Mouse (Mus musculus): Measurements from ENCODE around the gene Amh. TPM values are rescaled to one million over a fixed set of nuclear protein-coding genes. Genes with fewer than 3 reads are reported as not detected.
"Not testable (repeated sequence)": the region's sequence is repeated elsewhere in the genome, so short reads cannot be mapped to it uniquely, and the experiment has no call there.

Amh gene
- total RNA-seq, 2 experiments from 2014 or later, result not detected

DNA sequence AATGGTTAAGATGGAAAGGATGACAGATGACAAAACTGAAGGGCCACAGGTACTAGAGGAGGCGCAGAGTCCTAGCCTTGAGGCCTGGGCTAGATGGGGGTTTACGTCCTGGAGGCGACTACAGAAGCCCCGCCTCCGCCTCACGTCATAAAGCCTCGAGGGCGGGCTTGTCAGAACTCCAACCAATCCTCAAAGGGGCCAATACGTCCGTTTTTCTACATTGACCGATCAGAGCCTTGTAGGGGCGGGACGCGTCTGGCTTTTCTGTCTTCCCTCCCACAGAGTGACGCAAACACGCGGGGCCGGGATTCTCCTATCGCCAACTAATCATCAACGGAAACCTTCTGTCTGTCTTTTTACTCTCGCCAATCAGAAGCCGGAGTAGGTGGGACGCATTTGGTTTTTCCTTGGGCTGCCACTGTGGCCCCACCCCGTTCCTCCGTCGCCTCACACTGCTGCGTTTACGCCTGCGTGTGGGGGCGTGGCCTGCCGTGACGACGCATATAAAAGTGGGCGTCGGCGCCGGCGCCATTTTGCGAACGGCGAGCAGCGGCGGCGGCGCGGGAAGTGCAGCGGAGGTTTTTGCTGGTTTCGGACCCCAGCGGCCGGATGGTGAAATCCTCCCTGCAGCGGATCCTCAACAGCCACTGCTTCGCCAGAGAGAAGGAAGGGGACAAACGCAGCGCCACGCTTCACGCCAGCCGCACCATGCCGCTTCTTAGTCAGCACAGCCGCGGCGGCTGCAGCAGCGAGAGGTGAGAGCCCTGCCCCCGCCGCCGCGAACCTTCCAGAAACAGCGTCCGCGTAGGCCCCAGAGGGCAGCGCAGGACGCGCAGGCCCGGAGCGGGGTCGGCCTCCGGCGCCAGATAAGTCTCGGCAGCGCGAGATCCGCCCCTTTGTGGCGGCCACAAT lies 21.4 kb downstream of the Amh start, which contains the start of gene Oaz1:
TSS of gene Oaz1 (plus strand) at position 506 of the 912 bp plus-strand sequence.
- ATAC-seq (replicated peaks; ENCODE audit: low FRiP score, poor library complexity, severe bottlenecking), result peak; percentile 88

DNA sequence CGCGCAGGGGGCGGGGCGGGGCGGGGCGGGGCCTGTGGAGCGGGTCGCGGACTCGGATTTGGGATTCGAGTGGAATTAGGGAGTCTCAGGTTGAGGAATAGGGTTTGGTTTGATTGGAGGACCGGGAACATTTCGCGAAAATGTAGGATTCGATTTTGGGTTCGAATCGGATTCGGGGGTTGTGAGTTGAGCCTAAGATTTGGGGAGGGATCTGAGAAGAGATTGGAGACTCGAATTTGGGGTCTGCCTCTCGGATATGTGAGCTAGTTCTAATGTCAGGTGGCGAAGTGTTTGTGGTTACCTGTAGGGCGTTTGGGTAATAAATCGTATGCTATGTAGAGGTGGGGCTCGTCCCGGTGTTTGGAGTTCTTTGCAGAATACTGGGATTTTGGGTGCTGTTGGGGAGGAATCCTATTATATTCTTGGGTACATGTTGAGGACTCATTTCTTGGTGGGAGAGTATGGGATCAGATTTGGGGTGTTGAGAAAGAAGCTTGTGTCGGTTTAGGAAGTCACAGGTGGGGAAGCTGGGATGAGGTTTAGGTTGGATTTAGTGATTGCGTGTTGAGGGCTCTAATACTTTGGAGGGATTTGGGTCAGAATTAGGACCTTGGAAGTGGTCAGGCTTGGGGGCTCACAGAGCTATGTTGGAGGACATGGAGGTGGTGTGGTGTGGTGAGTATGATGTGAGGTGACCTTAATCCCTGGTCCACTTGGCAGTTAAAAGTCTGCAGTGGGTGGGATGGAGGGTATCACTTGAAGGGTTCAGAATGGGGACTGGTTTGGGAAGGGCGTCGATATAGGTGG lies 22.2 kb downstream of the Amh start:
- ATAC-seq (replicated peaks; ENCODE audit: low FRiP score, poor library complexity, severe bottlenecking), result no peak

DNA sequence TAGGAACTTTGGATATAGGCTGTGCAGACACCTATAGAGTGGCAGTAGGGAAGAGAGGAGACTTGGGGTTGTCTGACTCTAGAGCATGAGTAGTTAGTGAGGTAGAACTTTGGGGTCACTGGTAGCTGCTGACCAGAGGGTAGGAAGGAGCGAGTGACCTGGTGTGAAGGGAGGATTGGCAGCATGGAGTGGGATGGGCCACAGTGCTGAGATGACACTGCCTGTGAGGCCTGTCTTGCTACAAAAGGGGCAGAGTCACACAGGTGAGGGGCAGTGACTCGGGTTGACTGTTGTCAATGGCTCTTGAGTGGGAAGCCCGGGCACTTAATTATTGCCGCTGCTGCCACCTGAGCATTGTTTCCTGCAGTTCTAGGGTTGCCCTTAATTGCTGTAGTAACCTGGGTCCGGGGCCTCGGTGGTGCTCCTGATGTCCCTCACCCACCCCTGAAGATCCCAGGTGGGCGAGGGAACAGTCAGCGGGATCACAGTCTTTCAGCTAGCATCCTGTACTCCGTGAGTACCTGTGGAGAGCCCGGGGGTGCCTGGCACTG lies 22.9 kb downstream of the Amh start:
- ATAC-seq (replicated peaks; ENCODE audit: low FRiP score, poor library complexity, severe bottlenecking), result no peak

DNA sequence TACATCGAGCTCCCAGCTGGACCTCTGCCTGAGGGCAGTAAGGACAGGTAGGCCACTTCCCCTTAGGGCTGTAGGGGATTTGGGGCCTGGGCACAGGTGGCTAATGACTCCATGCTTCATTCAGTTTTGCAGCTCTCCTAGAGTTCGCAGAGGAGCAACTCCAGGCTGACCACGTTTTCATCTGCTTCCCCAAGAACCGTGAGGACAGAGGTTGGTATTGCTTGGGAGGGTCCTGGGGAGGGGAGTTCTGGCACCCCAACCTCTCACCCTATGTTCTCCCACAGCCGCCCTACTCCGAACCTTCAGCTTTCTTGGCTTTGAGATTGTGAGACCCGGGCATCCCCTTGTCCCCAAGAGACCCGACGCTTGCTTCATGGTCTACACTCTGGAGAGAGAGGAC lies 23.5 kb downstream of the Amh start:
- ATAC-seq (replicated peaks; ENCODE audit: low FRiP score, poor library complexity, severe bottlenecking), result not testable (repeated sequence)

DNA sequence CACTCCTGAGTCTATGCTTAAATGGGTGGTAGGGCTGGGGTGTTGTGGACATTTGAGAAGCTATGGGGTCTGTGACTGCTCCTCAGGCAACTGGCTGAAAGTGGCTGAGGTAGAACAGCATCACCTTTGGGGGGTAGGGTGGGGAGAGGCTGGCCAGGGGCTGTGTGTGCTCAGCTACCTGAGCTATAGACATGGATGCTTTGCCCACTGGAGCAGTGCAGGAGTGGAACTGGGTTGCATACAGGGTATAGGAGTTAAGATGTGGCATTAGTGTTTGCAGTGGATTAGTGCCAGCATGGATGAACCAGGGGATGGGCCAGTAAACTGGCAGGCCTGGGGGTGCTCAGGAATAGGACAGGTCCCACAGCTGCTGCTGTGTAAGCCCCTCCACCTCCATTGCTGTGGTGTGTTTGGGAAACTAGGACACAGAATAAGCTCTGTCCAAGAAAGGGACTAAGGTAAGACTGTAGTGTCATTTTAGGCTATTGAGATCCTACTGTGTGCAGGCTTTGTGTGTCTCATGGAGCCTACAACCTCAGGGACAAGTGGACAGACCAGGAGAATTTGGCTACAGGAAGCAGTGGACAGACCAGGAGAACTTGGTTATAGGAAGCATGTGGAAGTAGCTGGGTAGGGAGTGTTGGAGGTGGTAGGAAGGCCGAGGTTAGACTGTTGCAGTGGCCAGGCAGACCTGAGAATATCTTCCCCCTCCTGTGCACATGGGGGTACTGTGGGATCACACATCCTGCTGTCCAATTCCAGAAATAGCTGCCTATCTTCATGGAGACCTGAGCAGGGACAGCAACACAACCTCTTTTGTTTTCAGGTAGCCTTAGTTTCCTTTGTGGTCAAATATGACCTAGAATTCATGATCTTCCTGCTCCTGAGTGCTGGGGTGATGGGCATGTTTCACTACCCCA lies 24.6 kb downstream of the Amh start:
- no peak for ATAC-seq (replicated peaks; ENCODE audit: low FRiP score, poor library complexity, severe bottlenecking)

DNA sequence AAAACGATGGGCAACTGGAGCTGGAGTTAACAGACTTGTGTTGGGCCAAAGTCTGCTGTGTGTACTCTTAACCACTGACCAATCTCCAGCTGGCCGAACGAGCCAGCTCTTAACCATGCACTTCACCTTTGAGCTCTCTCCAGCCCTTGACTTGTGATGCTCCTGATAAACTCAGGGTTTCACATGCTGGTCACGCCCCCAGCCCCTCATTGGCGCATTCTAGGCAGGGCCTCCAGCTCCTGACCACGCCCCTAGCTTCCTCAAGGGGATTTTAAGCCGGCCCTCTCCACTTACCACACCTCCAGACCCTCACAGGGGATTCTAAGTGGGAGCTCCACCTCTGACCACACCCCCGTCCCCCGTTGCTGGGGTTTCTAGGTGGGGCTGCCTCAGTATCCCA lies 26.1 kb downstream of the Amh start:
- no peak for ATAC-seq (replicated peaks; ENCODE audit: low FRiP score, poor library complexity, severe bottlenecking)

DNA sequence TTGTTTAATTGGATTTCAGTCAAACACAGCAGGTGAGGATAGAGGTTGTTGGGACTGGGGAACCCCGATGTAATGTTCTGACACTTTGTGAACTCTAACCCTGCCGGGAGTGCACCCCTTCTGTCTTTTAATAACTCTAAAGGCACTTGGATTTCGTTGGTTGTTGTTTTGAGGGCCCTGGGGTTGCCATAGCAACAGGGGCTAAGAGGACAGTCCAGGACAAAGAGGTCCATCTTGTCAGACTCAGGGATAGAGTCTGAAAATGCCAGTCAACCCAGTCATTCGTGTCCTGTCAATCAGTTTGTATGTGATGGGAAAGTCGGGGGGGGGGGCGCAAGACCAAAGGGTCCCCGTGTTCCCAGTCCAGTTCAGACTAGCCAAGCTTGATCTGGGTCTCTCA lies 27.8 kb downstream of the Amh start:
- no peak for ATAC-seq (replicated peaks; ENCODE audit: low FRiP score, poor library complexity, severe bottlenecking)

DNA sequence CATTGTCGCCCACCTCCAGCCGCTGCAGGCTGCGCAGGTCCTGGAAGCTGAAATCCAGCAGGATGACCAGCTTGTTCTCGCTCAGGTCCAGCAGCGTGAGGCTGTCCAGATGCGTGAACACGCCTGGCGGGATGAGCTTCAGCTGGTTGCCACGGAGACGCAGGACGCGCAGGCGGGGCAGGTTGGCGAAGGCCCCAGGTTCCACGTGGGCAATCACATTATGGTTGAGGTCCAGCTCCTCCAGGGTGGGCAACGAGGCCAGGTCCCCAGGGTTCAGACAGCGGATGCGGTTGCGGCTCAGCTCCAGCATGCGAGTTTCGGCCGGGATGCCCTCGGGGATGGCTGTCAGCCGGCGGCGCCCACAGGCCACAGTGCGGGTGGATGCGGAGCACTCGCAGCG lies 30.6 kb downstream of the Amh start:
- ATAC-seq (replicated peaks; ENCODE audit: low FRiP score, poor library complexity, severe bottlenecking), result no peak

DNA sequence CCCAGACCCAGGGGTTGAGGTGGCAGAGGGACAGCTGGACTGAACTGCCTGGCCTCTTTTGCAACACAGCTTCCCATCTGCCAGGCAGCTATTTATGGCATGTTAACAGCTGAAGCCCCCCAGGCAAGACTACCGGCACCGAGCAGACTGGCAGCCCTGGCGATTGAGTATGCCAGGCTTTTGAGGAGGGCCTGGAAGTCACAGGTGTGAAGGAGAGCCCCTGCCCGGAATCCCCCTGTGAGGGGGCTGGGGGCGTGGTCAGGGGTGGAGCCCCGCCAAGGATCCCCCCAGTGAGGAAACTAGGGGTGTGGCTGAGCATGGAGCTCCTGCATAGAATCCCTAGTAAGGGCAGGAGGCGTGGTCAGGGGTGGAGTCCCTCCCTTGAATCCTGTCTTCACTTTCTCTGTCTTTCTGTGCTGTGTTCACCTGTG lies 31.9 kb downstream of the Amh start:
- no peak for ATAC-seq (replicated peaks; ENCODE audit: low FRiP score, poor library complexity, severe bottlenecking)

DNA sequence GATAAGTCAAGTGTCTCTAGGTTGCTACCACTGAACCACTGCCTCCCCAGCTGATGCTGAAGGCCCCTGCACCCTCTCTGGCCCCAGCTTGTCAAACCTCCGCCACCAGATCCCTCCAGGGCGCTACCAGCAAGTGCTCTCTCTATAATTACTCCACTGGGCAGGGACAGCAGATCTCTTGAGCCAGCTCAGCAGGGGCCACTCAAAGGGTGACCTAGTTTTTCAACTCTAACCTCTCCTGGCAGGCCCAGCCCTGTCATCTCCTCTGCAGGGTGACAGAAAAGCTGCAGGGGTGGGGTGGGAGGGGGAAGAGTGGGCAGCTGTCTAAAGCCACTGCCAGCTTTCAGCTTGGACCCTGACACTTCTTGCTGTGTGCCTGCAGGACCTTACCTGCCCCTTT lies 32.8 kb downstream of the Amh start:
- ATAC-seq (replicated peaks; ENCODE audit: low FRiP score, poor library complexity, severe bottlenecking), result no peak

DNA sequence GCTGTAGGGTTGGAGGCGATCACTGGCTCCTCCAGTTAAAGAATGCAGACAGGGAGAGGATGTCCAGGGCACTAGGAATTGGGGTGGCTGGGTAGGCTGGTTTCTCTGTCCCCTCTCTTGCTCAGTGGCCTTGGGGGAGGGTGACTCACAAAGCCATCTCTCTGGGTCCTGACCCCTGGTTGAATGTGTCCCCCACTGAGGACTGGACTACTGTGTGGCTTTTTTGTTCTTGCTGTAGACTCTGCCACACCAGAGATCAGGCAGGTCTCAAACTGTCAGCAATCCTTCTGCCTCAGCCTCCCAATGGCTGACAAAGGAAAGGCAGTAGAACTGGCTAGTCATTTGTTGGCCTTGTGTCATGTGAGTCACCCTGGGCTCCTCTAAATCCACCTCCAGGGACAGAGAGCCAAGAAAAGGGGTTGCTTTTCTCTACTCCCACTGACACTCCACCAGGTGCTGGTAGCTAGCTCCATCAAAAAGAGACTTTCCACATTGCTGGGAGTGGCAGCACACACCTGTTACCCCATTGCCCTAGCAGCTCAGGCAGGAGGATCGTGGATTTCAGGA lies 33.4 kb downstream of the Amh start:
- ATAC-seq (replicated peaks; ENCODE audit: low FRiP score, poor library complexity, severe bottlenecking), result no peak

DNA sequence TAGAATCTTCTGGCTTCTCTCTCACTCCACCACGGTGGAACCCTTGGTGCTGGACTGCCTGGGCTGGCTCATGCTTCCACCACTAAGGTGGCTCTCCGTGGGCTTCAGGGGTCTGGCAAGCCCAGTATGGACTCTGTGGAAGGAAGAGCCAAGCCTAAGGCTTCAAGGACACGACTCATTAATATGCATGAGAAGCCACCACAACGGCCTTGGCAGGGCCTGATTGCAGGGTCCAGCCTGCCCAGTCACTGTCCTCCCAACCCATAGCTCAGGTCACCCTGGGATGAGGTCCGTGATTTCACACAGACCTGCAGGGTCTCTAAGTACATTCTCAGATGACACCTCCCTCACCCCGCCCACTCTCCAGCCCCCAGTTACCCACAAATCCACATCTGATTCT lies 34.8 kb downstream of the Amh start:
- no peak for ATAC-seq (replicated peaks; ENCODE audit: low FRiP score, poor library complexity, severe bottlenecking)

DNA sequence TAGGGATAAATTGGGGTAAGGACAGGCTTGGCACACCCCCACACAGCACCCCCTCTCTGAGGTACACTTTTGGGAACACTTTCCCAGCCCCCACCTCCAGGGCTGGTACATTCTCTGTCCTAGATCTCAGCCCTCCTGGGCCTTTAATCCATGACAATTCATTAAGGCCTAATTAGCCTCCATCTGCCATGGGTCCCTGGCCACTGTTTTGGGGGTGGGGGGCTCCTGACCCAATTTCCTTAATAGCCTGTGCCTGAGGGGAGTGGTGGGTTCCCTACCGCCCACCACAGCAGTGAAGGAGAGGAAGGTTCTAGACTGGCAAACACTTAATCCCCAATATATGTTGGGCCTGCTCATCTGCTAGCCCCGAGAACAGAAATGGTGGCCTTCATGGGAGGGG lies 36.6 kb downstream of the Amh start:
- no peak for ATAC-seq (replicated peaks; ENCODE audit: low FRiP score, poor library complexity, severe bottlenecking)

DNA sequence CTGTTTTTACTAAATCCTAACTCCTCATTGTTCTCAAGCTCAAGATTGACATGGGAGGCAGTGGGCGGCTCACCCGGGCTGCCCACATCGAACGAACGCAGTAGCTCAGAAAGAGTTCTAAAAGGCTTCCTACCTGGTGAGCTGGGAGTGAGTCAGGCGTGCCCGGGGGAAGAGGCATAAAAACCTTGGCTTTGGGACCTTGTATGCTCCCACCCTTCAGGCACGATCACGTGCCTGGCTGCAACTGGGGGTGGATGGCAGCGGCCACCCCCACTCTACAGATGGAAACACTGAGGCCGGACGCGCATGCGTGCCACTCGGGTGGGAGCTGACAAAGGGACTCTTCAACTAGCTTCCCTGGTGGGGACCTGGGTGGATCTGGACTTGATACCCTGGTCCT lies 37.3 kb downstream of the Amh start:
- no peak for ATAC-seq (replicated peaks; ENCODE audit: low FRiP score, poor library complexity, severe bottlenecking)

DNA sequence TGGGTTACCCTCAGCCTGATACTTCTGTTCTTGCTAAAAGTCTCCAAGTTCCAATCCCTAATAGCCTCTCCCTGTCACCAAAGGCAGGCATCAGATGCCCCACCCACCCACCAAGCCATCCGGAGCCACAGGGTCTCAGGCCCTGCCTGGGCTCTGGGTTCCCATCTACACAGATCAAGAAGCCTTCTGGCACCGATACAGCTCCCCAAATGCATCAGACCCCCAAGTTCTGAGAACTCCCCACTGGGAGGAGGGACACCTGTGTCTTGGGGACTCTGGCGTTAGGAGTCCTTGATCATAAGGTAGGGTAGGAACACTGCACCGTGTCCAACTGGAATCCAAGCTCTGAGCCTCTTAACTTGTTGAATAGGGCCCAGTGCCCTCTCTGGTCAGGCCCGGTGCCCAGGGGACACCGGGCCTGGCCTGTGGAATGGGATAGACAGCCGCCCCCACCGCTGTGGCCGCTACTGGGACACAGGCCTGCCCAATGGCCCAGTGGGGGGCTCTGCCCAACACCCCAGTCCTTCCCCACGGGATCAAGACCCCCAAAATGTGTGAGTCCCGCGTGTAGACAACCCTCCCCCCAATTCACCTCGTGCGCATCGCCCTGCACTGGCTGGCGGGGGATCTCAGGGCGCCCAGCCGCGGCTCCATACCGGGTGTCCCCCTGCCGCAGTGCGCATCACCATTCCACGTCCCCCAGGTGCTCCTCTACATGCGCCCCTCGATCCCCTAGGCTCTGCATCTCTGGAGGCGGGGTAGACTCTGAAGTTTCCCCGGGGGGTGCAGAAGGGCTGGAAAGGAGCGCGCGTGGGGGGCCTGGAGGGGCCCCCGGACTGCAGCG lies 38.3 kb downstream of the Amh start:
- no peak for ATAC-seq (replicated peaks; ENCODE audit: low FRiP score, poor library complexity, severe bottlenecking)

DNA sequence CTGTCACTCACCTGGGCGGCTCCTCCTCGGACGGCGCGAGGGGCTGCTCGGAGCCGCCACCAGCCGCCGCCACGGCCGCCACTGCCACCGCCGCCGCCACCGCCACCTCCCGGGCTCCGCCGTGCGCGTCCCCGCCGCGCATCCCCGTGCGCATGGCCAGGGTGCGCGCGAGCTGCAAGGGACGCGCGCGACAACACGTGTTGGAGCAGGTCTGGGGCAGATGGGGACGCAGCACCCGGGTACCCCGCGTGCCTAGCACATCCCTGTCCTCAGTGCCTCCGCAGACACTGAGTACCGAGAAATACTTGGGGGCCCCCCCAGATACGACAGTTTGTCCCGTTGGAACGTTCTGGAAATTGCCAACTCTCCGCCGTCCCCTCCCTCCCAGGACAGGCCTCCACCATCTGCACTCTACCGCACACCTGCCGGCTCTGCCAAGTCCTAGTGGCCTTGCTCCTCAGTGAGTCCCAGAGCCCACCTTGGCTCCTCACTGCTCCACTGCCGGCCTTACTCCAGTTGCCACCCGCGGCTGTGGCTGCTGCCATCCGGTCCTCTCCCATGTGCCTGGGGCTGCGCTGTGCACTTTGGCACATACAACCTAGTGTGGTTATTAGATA lies 39.0 kb downstream of the Amh start, which contains the start of gene Lingo3:
TSS of gene Lingo3 (minus strand) at position 109 of the 617 bp plus-strand sequence.
- no peak for ATAC-seq (replicated peaks; ENCODE audit: low FRiP score, poor library complexity, severe bottlenecking)

DNA sequence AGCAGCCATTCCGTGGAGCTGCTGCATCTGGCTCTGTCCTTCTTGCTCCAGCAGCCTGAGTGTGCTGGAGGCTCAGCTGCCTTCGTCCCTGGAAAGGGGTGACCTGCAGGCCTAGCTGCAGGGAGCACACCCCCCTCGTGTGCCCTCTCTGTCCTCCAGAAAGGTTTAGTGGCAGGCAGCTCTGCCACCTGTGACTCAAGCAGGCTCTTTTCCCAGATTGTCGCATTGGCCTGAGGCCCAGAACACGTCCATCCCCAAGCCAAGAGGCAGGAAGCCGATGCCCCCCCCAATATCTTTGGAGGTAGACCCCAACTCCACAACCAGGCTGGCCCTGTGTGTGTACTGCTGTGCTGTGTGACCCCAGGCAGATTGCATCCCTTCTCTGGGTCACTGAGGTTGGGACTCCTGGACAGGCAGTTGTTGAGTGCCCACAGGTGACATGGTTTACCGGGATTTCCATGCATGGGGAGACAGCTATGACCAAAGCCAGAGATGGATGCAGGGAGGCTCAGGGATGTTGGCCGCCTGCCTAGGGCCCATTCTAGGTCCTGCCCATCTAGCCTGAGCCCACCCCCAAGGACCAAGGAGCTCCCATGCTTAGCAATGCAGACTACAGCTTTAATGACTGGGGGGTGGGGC lies 40.1 kb downstream of the Amh start:
- no peak for ATAC-seq (replicated peaks; ENCODE audit: low FRiP score, poor library complexity, severe bottlenecking)

All from erythroid progenitor cell, adult 5-6 weeks (primary cell).